Mouse (Mus musculus): ENCODE measurements at regions not wholly inside any gene's neighbourhood (a gene's known extent, or its start where the extent isn't known, plus 50 kb on each side); places are given as distances from the start of the nearest gene placed in this dataset.

DNA sequence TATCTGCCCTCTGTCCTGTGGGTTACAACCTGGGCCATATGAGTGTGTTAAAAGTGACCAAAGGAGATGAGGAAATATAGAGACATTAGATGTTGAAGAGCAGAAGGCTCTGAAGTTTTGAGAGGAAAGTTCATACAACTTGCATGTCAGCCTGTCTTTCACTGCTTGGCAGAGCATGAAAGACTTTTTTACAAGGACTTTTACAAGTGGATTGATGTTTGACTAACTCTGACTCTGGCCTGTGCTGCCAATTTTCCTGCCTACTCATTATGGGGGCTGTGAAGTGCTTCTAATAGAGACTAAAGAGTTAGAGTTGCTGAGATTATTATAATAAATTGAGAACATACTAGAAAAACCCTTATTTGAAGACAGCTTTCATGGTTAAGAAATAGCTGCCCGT lies 71.4 kb downstream of the Car2 start:
- no peaks in the 10 kb centered on the region for H3K79me2 ChIP-seq (ENCODE audit: control insufficient read depth, insufficient read depth, low read length, poor library complexity)
- H3K27ac ChIP-seq (ENCODE audit: control insufficient read depth, low read depth, low read length): no peak overlapping the region
- no peak overlapping the region for H3K4me3 ChIP-seq (ENCODE audit: control insufficient read depth in 1 of 2, insufficient read depth in 1 of 2, low read depth in 2 of 2, low read length in 2 of 2)
- H3K9me3 ChIP-seq (replicated peaks; ENCODE audit: insufficient read depth, low read length): no peaks in the 10 kb centered on the region
- no peak for DNase-seq (ENCODE audit: low read depth, low spot score)
- no peak overlapping the region for H3K9ac ChIP-seq (ENCODE audit: control insufficient read depth, low read depth, low read length, poor library complexity, severe bottlenecking)
- peaks cover 0 to 3% of the 10 kb centered on the region in 2 experiments; a peak in 1 of 4 replicates for H3K36me3 ChIP-seq (ENCODE audit: control insufficient read depth in 1 of 2, insufficient read depth in 2 of 2, low read length in 2 of 2)
- H3K4me1 ChIP-seq (ENCODE audit: control insufficient read depth in 1 of 2, insufficient read depth in 2 of 2, low read length in 2 of 2): peaks cover 4 to 7% of the 10 kb centered on the region in 2 experiments; a peak in 2 of 4 replicates
- H3K27me3 ChIP-seq (ENCODE audit: control insufficient read depth in 1 of 2, insufficient read depth in 2 of 2, low read length in 2 of 2): no peaks in the 10 kb centered on the region
- TF ChIP-seq POLR2A (IDR thresholded peaks at IDR 0.05; ENCODE audit: control insufficient read depth in 1 of 2, insufficient read depth in 1 of 2, low read depth in 1 of 2, low read length in 2 of 2, poor library complexity in 1 of 2) (no peak), JUND (IDR thresholded peaks at IDR 0.05; ENCODE audit: low read depth, low read length) (no peak)

DNA sequence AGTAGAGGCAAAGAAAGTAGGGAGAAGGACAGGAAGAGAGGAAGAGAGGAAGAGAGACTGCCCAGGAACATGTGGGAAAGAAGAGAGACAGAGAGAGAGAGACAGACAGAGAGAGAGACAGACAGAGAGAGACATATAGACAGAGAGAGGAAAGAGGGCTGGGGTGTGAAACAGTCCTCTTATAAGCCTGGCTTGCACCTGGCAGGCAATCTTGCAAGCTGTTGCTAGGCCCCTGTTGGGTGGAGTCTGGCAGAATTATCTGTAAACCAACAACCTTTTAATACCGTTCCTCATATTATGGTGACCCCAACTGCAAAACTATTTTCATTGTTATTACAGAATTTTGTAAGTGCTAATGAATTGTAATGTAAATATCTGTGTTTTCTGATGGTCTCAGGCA lies 72.2 kb downstream of the Car2 start:
- H3K4me1 ChIP-seq (ENCODE audit: control insufficient read depth in 1 of 2, insufficient read depth in 2 of 2, low read length in 2 of 2): peaks cover 4 to 7% of the 10 kb centered on the region in 2 experiments; a peak in 2 of 4 replicates
- peak; percentile 33; the same call in 1 of the 2 replicates for TF ChIP-seq TCF12 (IDR thresholded peaks at IDR 0.05; ENCODE audit: low read depth, low read length)
- no peak for TF ChIP-seq POLR2AphosphoS5 (IDR thresholded peaks at IDR 0.05; ENCODE audit: borderline replicate concordance, low read depth, low read length)

DNA sequence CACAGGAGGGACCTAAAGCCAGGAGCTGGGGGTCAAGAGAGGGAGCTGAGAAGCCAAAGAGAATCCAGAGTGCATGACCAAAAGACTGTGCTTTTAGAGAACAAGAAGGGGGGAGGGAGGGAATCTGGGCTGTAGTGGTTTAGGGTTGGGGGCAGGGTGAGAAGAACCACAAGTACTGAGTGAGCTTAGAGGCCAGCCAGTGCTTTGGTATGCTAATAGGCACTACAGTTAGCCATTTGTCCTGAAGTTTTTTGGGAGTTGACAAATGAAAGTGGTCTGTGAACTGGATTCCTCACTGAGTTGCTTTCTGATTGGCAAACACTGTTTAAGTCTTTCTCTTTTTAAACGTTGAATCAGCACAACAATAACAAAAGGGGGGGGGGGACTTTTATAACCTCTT lies 73.5 kb downstream of the Car2 start:
- TF ChIP-seq GATA1 (IDR thresholded peaks at IDR 0.05; ENCODE audit: low read depth, low read length): no peak
- no peak for TF ChIP-seq JUND (IDR thresholded peaks at IDR 0.05; ENCODE audit: low read depth, low read length)
- TF ChIP-seq RCOR1 (IDR thresholded peaks at IDR 0.05; ENCODE audit: low read depth, low read length): no peak
- TF ChIP-seq NELFE (IDR thresholded peaks at IDR 0.05; ENCODE audit: low read depth, low read length): no peak
- no peak for TF ChIP-seq ETS1 (IDR thresholded peaks at IDR 0.05; ENCODE audit: low read depth, low read length)
- TF ChIP-seq GABPA (IDR thresholded peaks at IDR 0.05; ENCODE audit: low read depth, low read length): no peak
- TF ChIP-seq SMC3 (IDR thresholded peaks at IDR 0.05; ENCODE audit: low read depth, low read length): no peak
- TF ChIP-seq MYC (IDR thresholded peaks at IDR 0.05; ENCODE audit: low read depth, low read length): no peak
- TF ChIP-seq ZKSCAN1 (IDR thresholded peaks at IDR 0.05; ENCODE audit: low read depth, low read length): no peak
- no peak for TF ChIP-seq MYB (IDR thresholded peaks at IDR 0.05; ENCODE audit: low read depth, low read length)
- TF ChIP-seq CTCF (IDR thresholded peaks at IDR 0.05 in 2 of 3, conservative IDR thresholded peaks at IDR 0.05 in 1 of 3; ENCODE audit: control insufficient read depth in 1 of 3, insufficient read depth in 1 of 3, low read depth in 2 of 3, low read length in 3 of 3, poor library complexity in 1 of 3, severe bottlenecking in 1 of 3): no peak
- no peak for TF ChIP-seq POLR2A (IDR thresholded peaks at IDR 0.05; ENCODE audit: control insufficient read depth in 1 of 2, insufficient read depth in 1 of 2, low read depth in 1 of 2, low read length in 2 of 2, poor library complexity in 1 of 2)
- TF ChIP-seq CHD2 (IDR thresholded peaks at IDR 0.05; ENCODE audit: low read length): no peak
- no peak for TF ChIP-seq MAZ (IDR thresholded peaks at IDR 0.05; ENCODE audit: low read depth, low read length)
- no peak for TF ChIP-seq ELF1 (IDR thresholded peaks at IDR 0.05; ENCODE audit: low read depth, low read length)
- TF ChIP-seq MXI1 (IDR thresholded peaks at IDR 0.05; ENCODE audit: low read depth, low read length): no peak
- TF ChIP-seq MEF2A (IDR thresholded peaks at IDR 0.05; ENCODE audit: extremely low read depth, insufficient replicate concordance, low read depth, low read length, poor library complexity, severe bottlenecking): no peak
- TF ChIP-seq ZMIZ1 (IDR thresholded peaks at IDR 0.05; ENCODE audit: low read depth, low read length): no peak
- TF ChIP-seq POLR2AphosphoS2 (IDR thresholded peaks at IDR 0.05; ENCODE audit: low read length): no peak
- no peak for TF ChIP-seq MAX (IDR thresholded peaks at IDR 0.05; ENCODE audit: low read length)
- no peak for DNase-seq (ENCODE audit: low read depth, low spot score)
- Histone ChIP-seq H3K4me3 (ENCODE audit: control insufficient read depth in 1 of 2, insufficient read depth in 1 of 2, low read depth in 2 of 2, low read length in 2 of 2) (no peak overlapping the region), H3K9ac (ENCODE audit: control insufficient read depth, low read depth, low read length, poor library complexity, severe bottlenecking) (no peak overlapping the region), H3K4me1 (ENCODE audit: control insufficient read depth in 1 of 2, insufficient read depth in 2 of 2, low read length in 2 of 2) (peaks cover 4 to 7% of the 10 kb centered on the region in 2 experiments; a peak in 2 of 4 replicates), H3K79me2 (ENCODE audit: control insufficient read depth, insufficient read depth, low read length, poor library complexity) (no peaks in the 10 kb centered on the region), H3K27me3 (ENCODE audit: control insufficient read depth in 1 of 2, insufficient read depth in 2 of 2, low read length in 2 of 2) (no peaks in the 10 kb centered on the region), H3K27ac (ENCODE audit: control insufficient read depth, low read depth, low read length) (no peak overlapping the region), H3K9me3 (replicated peaks; ENCODE audit: insufficient read depth, low read length) (no peaks in the 10 kb centered on the region), H3K36me3 (ENCODE audit: control insufficient read depth in 1 of 2, insufficient read depth in 2 of 2, low read length in 2 of 2) (peaks cover 0 to 3% of the 10 kb centered on the region in 2 experiments; a peak in 1 of 4 replicates)

More for the DNA sequence above, 72.2 kb downstream of the Car2 start:
- DNase-seq (ENCODE audit: low read depth, low spot score): peak; percentile 41
- Histone ChIP-seq H3K27me3 (ENCODE audit: control insufficient read depth in 1 of 2, insufficient read depth in 2 of 2, low read length in 2 of 2) (no peaks in the 10 kb centered on the region), H3K9ac (ENCODE audit: control insufficient read depth, low read depth, low read length, poor library complexity, severe bottlenecking) (no peak overlapping the region), H3K27ac (ENCODE audit: control insufficient read depth, low read depth, low read length) (no peak overlapping the region), H3K79me2 (ENCODE audit: control insufficient read depth, insufficient read depth, low read length, poor library complexity) (no peaks in the 10 kb centered on the region), H3K9me3 (replicated peaks; ENCODE audit: insufficient read depth, low read length) (no peaks in the 10 kb centered on the region), H3K36me3 (ENCODE audit: control insufficient read depth in 1 of 2, insufficient read depth in 2 of 2, low read length in 2 of 2) (peaks cover 0 to 3% of the 10 kb centered on the region in 2 experiments; a peak in 1 of 4 replicates), H3K4me3 (ENCODE audit: control insufficient read depth in 1 of 2, insufficient read depth in 1 of 2, low read depth in 2 of 2, low read length in 2 of 2) (no peak overlapping the region)

Measured in MEL (cell line).